25 mouse cellular contexts compared by ENCODE assay signal in the genomic region with DNA sequence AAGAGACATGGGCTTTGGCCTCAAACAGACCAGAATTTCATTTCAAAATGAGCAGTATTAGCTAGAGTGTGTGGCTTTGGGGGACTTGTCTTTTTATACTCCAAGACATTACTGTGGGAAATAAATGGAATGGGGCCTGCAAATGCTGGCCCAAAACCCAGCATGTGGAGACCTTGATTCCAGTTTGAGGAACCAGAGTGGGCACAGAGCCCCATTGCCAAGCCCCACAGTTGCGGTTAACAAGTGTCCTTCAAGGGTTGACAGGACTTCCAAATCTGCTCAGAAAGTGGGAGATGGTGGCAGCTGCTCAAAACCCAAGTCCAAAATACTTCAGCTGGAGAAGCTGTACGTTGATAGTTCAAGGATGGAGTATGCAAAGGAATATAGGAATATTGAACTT. TPM values are rescaled to one million over a fixed set of nuclear protein-coding genes. Genes with fewer than 3 reads are reported as not detected.
DNase-seq lines count a peak whose midpoint lies in the region; ATAC-seq and TF ChIP-seq lines count a peak whose summit lies in the region.
"Had no signal": no experiment of that assay in that cellular context is flagged by ENCODE, and none has a peak within 500 bp of the region (broad histone marks: within the 10 kb centered on the region; RNA-seq: fewer than 3 reads in every experiment).

No protein-coding gene starts in this region.

- intact Hi-C loops in heart, postnatal 10 days (cut with DNase I) = no loop called here

- H3K4me3 ChIP-seq in forebrain, embryonic 11.5 days (ENCODE audit: low read depth, low read length) = no peak overlapping the region
- H3K4me3 ChIP-seq in hindbrain, postnatal 0 days (ENCODE audit: low read length) = no peak overlapping the region
- H3K4me3 ChIP-seq: embryonic facial prominence, embryonic 12.5 days; embryonic facial prominence, embryonic 15.5 days; forebrain, embryonic 12.5 days; forebrain, embryonic 15.5 days; heart, adult 2 months; heart, embryonic 10.5 days; heart, embryonic 13.5 days; hindbrain, embryonic 12.5 days; hindbrain, embryonic 15.5 days; intestine, embryonic 15.5 days had no signal

- ATAC-seq in forebrain, embryonic 11.5 days (replicated peaks; ENCODE audit: low FRiP score) = no peak
- no peak for ATAC-seq in hindbrain, postnatal 0 days
- ATAC-seq: CD4-positive, CD25-positive, alpha-beta regulatory T cell, adult 4 months; forebrain, embryonic 15.5 days; intestine, embryonic 15.5 days had no signal

- DNase-seq in adrenal gland, adult 2 months = peak; percentile 58
- peak; percentile 56 for DNase-seq in adrenal gland, postnatal 10 days
- peak; percentile 42 to 60 for DNase-seq in adrenal gland, postnatal 36 days
- DNase-seq in heart, postnatal 10 days = no peak
- DNase-seq in forebrain, embryonic 11.5 days (ENCODE audit: low spot score) = no peak
- no peak for DNase-seq in hindbrain, postnatal 0 days (ENCODE audit: low spot score)
- DNase-seq: cerebellum, adult 11-12 months; cerebellum, adult 8-10 months; cerebellum, postnatal 14 days; gastrocnemius, postnatal 25 days; heart, adult 2 months; kidney, adult 18-20 months had no signal

- no peaks in the 10 kb centered on the region for H3K27me3 ChIP-seq in forebrain, embryonic 11.5 days (ENCODE audit: control insufficient read depth, insufficient read depth, low read length)
- no peaks in the 10 kb centered on the region for H3K27me3 ChIP-seq in hindbrain, postnatal 0 days (ENCODE audit: insufficient read depth, low read length)
- H3K27me3 ChIP-seq: embryonic facial prominence, embryonic 12.5 days; embryonic facial prominence, embryonic 15.5 days; forebrain, embryonic 12.5 days; forebrain, embryonic 15.5 days; heart, embryonic 13.5 days; hindbrain, embryonic 12.5 days; hindbrain, embryonic 15.5 days; intestine, embryonic 15.5 days had no signal

- H3K27ac ChIP-seq in forebrain, embryonic 11.5 days (ENCODE audit: low read depth, low read length) = no peak overlapping the region
- H3K27ac ChIP-seq in hindbrain, postnatal 0 days = no peak overlapping the region
- H3K27ac ChIP-seq: embryonic facial prominence, embryonic 12.5 days; embryonic facial prominence, embryonic 15.5 days; forebrain, embryonic 12.5 days; forebrain, embryonic 15.5 days; heart, adult 2 months; heart, embryonic 10.5 days; heart, embryonic 13.5 days; hindbrain, embryonic 12.5 days; hindbrain, embryonic 15.5 days; intestine, embryonic 15.5 days had no signal

- H3K4me2 ChIP-seq in forebrain, embryonic 11.5 days (ENCODE audit: low read depth, low read length, severe bottlenecking) = no peak overlapping the region
- no peak overlapping the region for H3K4me2 ChIP-seq in hindbrain, postnatal 0 days (ENCODE audit: low read depth, low read length)
- H3K4me2 ChIP-seq: embryonic facial prominence, embryonic 12.5 days; embryonic facial prominence, embryonic 15.5 days; forebrain, embryonic 12.5 days; forebrain, embryonic 15.5 days; heart, embryonic 13.5 days; hindbrain, embryonic 12.5 days; hindbrain, embryonic 15.5 days; intestine, embryonic 15.5 days had no signal

- WGBS in forebrain, embryonic 11.5 days = 96% methylated on average over 2 of the region's 2 CpGs
- 87% methylated on average over 2 of the region's 2 CpGs for whole genome bisulfite sequencing in hindbrain, postnatal 0 days

- no peaks in the 10 kb centered on the region for H3K4me1 ChIP-seq in forebrain, embryonic 11.5 days (replicated peaks; ENCODE audit: control insufficient read depth, insufficient read depth, low read length)
- H3K4me1 ChIP-seq in hindbrain, postnatal 0 days (ENCODE audit: insufficient read depth, low read length) = no peaks in the 10 kb centered on the region
- H3K4me1 ChIP-seq: embryonic facial prominence, embryonic 12.5 days; embryonic facial prominence, embryonic 15.5 days; forebrain, embryonic 12.5 days; forebrain, embryonic 15.5 days; heart, embryonic 10.5 days; heart, embryonic 13.5 days; hindbrain, embryonic 12.5 days; hindbrain, embryonic 15.5 days; intestine, embryonic 15.5 days had no signal

- peaks cover 2% of the 10 kb centered on the region; the same call in 1 of the 2 replicates for H3K9me3 ChIP-seq in forebrain, embryonic 11.5 days (ENCODE audit: control insufficient read depth, low read length)
- no peaks in the 10 kb centered on the region for H3K9me3 ChIP-seq in hindbrain, postnatal 0 days (ENCODE audit: low read length)
- H3K9me3 ChIP-seq: forebrain, embryonic 15.5 days; heart, embryonic 10.5 days; hindbrain, embryonic 12.5 days; intestine, embryonic 15.5 days had no signal

- H3K36me3 ChIP-seq in forebrain, embryonic 11.5 days (ENCODE audit: control insufficient read depth, insufficient read depth, low read length) = no peaks in the 10 kb centered on the region
- no peaks in the 10 kb centered on the region for H3K36me3 ChIP-seq in hindbrain, postnatal 0 days (ENCODE audit: insufficient read depth, low read length)
- H3K36me3 ChIP-seq: embryonic facial prominence, embryonic 12.5 days; embryonic facial prominence, embryonic 15.5 days; forebrain, embryonic 12.5 days; heart, embryonic 10.5 days; heart, embryonic 13.5 days; hindbrain, embryonic 12.5 days; intestine, embryonic 15.5 days had no signal

- no peak overlapping the region for H3K9ac ChIP-seq in forebrain, embryonic 11.5 days (ENCODE audit: low read length)
- no peak overlapping the region for H3K9ac ChIP-seq in hindbrain, postnatal 0 days (replicated peaks; ENCODE audit: low read length)
- H3K9ac ChIP-seq: embryonic facial prominence, embryonic 12.5 days; embryonic facial prominence, embryonic 15.5 days; forebrain, embryonic 12.5 days; forebrain, embryonic 15.5 days; heart, embryonic 13.5 days; hindbrain, embryonic 12.5 days; hindbrain, embryonic 15.5 days; intestine, embryonic 15.5 days had no signal

- TF ChIP-seq CTCF in hindbrain, postnatal 0 days (IDR thresholded peaks at IDR 0.05; ENCODE audit: low read depth) = no peak

RNA-seq across cellular contexts. Expression of gene Gpr45, which starts 36.3 kb away (rescaled TPM):
- total RNA-seq in adrenal gland, adult 2 months (2021) = 1 to 10 TPM; 1.3 to 5.3 TPM
- 1.0 and 1.8 TPM in 2 replicates for polyA plus RNA-seq in adrenal gland, adult 2 months (2012; rRNA removed)
- 1 to 10 TPM; 2.1 to 2.2 TPM for total RNA-seq in adrenal gland, postnatal 10 days (2021)
- total RNA-seq in adrenal gland, postnatal 36 days (2021) = 1 to 10 TPM; 2.4 to 3.0 TPM
- total RNA-seq in heart, postnatal 10 days (2021) = under 1 TPM; 0.67 to 0.77 TPM
- polyA plus RNA-seq in forebrain, embryonic 11.5 days (2014; fragmentation: Nextera tagmentation; extraction: Ambion mirVana) = 15.0 and 15.2 TPM in 2 replicates
- total RNA-seq in hindbrain, postnatal 0 days (2014; rRNA removed) = 14.6 and 19.9 TPM in 2 replicates
- 8.4 and 10.4 TPM in 2 replicates for polyA plus RNA-seq in hindbrain, postnatal 0 days (2015; fragmentation: Nextera tagmentation; extraction: Ambion mirVana)
- total RNA-seq: gastrocnemius, adult 8-10 months; gastrocnemius, postnatal 25 days; MEL had no signal
- polyA plus RNA-seq: C2C12 had no signal

Comparison
In these comparisons a context has a peak if more than half of its experiments do, and no peak if none do; other contexts are left out.
1. DNase-seq: peak in adrenal gland, adult 2 months (single experiment), adrenal gland, postnatal 10 days (single experiment) and adrenal gland, postnatal 36 days (2 of 2); none in heart, postnatal 10 days (0 of 2), forebrain, embryonic 11.5 days (single experiment) and hindbrain, postnatal 0 days (single experiment).